Mouse (Mus musculus) embryonic facial prominence, embryonic 13.5 days (tissue): ENCODE results near the gene Cntnap2. TPM values are rescaled to one million over a fixed set of nuclear protein-coding genes. Genes with fewer than 3 reads are reported as not detected.
"Not testable (repeated sequence)": the region's sequence is repeated elsewhere in the genome, so short reads cannot be mapped to it uniquely, and the experiment has no call there.

Source experiments
- ATAC-seq: fragments of 200-750 bp; cut with Nextera tagmentation; 2 replicates; pipeline ENCODE4 v1.8.0; 2017; ENCODE audit warnings: low read depth; ENCODE audit not compliant: insufficient number of reproducible peaks, insufficient read depth, low FRiP score, low TSS enrichment
- H3K27ac ChIP-seq: fragments of 300-500 bp; sonication (generic); 2 replicates; pipeline ENCODE4 v1.5.1; 2015; ENCODE audit warnings: moderate library complexity, mild to moderate bottlenecking, inconsistent platforms
- H3K27me3 ChIP-seq: fragments of 300-500 bp; sonication (generic); 2 replicates; pipeline ENCODE4 v1.6.1; 2015; ENCODE audit warnings: mild to moderate bottlenecking, inconsistent platforms
- H3K36me3 ChIP-seq: fragments of 300-500 bp; sonication (generic); 2 replicates; pipeline ENCODE4 v1.6.1; 2015; ENCODE audit warnings: mild to moderate bottlenecking, inconsistent platforms
- H3K4me1 ChIP-seq: fragments of 300-500 bp; sonication (generic); 2 replicates; pipeline ENCODE4 v1.6.1; 2015; ENCODE audit warnings: inconsistent platforms
- H3K4me2 ChIP-seq: fragments of 300-500 bp; sonication (generic); 2 replicates; pipeline ENCODE4 v1.6.1; 2015; ENCODE audit warnings: moderate library complexity, mild to moderate bottlenecking, inconsistent platforms
- H3K4me3 ChIP-seq: fragments of 300-500 bp; sonication (generic); 2 replicates; pipeline ENCODE4 v1.5.1; 2015; ENCODE audit warnings: mild to moderate bottlenecking, inconsistent platforms
- H3K9ac ChIP-seq: fragments of 300-500 bp; sonication (generic); 2 replicates; pipeline ENCODE4 v1.6.1; 2015; ENCODE audit warnings: mild to moderate bottlenecking, inconsistent platforms
- H3K9me3 ChIP-seq: fragments of 300-500 bp; sonication (generic); 2 replicates; pipeline ENCODE4 v1.6.1; 2016; ENCODE audit warnings: inconsistent platforms
- WGBS: fragments of 180-500 bp; shearing (Covaris S2); methylation state at CpG from one replicate; pipeline ENCODE4 v1.1.7; 2015; ENCODE audit warnings: mixed read lengths; 5-methylcytosine and 5-hydroxymethylcytosine counted together
- polyA plus RNA-seq: library from polyadenylated mRNA; unstranded; fragments of >200 nt; fragmentation: Nextera tagmentation; extraction: Ambion mirVana; gene quantifications from 2 replicates; pipeline ENCODE4 v1.2.1, GENCODE M21; 2015

Gene Cntnap2
- polyA plus RNA-seq, 1 experiment from 2014 or later, result 3.1 TPM

DNA sequence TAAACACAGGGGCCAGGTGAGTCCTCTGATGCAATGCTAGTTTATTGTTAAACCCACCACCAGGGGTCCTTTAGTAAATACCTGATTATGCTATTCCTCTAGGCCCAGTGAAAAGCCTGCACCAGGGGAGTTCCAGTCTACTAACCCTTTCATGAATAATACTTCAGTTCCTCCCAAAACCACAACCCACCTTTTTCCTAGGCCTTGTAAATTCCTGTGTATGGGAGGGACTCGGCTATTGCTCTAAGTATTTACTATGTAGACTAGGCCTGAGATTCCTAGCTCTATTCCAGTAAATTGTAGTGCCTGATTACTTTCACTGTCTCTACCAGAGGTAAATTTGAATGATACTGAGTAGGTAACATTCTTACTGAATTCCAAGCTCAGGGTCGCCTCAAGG lies 1478.4 kb downstream of the Cntnap2 start:
- H3K36me3 ChIP-seq, ATAC-seq: not testable (repeated sequence)

GRCm38 (mm10) chr6:46563470-46563869 lies 1504.3 kb downstream of the Cntnap2 start:
- H3K27ac ChIP-seq, result no peak overlapping the region

More for the DNA sequence above, 1478.4 kb downstream of the Cntnap2 start:
- not testable (repeated sequence) for H3K4me2 ChIP-seq, H3K27me3 ChIP-seq, H3K27ac ChIP-seq, H3K9ac ChIP-seq, H3K4me3 ChIP-seq, H3K9me3 ChIP-seq, H3K4me1 ChIP-seq
- WGBS, result 92% methylated on average over 2 of the region's 2 CpGs

DNA sequence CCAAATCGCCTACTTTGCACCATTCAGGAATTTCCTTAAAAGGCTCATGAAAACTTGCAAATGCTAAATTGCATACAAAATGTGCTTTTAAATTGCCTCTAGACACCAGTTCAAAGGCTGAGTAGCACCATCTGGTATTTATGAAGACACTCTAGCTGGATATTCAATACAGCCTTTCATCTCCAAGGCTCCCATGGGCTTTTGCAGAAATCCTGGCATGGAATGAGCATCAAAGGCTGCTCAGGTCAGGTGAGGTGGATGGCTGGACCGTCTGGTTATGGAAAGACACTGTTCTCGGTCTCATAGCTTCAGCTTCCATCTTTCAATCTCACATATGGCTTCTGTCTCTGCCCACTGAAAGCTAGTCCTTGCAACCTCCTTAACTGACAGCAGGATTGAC lies 1515.9 kb downstream of the Cntnap2 start:
- Histone ChIP-seq H3K27ac (no peak overlapping the region), H3K9ac (no peak overlapping the region), H3K4me1 (no peaks in the 10 kb centered on the region), H3K4me3 (no peak overlapping the region), H3K4me2 (no peak overlapping the region), H3K36me3 (no peaks in the 10 kb centered on the region), H3K27me3 (no peaks in the 10 kb centered on the region), H3K9me3 (no peaks in the 10 kb centered on the region)
- 30% methylated on average over 3 of the region's 3 CpGs for WGBS
- no peak for ATAC-seq

More at GRCm38 (mm10) chr6:46563470-46563869, 1504.3 kb downstream of the Cntnap2 start:
- Histone ChIP-seq H3K4me2 (no peak overlapping the region), H3K27me3 (no peaks in the 10 kb centered on the region), H3K4me3 (no peak overlapping the region), H3K4me1 (no peaks in the 10 kb centered on the region), H3K9ac (no peak overlapping the region), H3K36me3 (no peaks in the 10 kb centered on the region), H3K9me3 (no peaks in the 10 kb centered on the region)
- no peak for ATAC-seq
- 81% methylated on average over 2 of the region's 2 CpGs for WGBS

DNA sequence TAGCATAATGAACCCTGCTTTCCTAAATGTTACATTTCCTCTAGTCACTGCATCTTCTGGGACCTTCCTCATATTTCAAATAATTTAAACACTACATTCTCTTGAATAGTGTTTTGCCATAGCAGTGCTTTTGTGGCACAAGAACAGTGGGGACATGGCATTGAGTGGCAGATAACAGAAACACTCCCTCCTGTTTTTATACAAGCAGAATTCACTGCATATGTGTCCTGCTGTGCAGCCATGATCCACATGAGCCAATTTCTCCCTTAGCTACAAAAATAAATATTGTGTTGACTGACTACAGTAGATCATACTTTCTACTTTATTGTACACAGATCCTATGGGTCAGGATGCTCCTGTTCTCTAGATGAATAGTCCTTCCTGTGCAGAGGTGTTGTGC lies 1553.2 kb downstream of the Cntnap2 start:
- Histone ChIP-seq H3K36me3 (no peaks in the 10 kb centered on the region), H3K27ac (no peak overlapping the region), H3K27me3 (no peaks in the 10 kb centered on the region), H3K9ac (no peak overlapping the region), H3K4me3 (no peak overlapping the region), H3K4me2 (no peak overlapping the region), H3K4me1 (no peaks in the 10 kb centered on the region), H3K9me3 (no peaks in the 10 kb centered on the region)
- ATAC-seq, result no peak

GRCm38 (mm10) chr6:46612872-46613271 lies 1553.7 kb downstream of the Cntnap2 start:
- no peak overlapping the region for H3K4me2 ChIP-seq
- no peak for ATAC-seq
- 82% methylated on average over 3 of the region's 3 CpGs for WGBS
- no peak overlapping the region for H3K9ac ChIP-seq
- H3K36me3 ChIP-seq, result no peaks in the 10 kb centered on the region
- no peak overlapping the region for H3K27ac ChIP-seq
- no peaks in the 10 kb centered on the region for H3K27me3 ChIP-seq
- no peak overlapping the region for H3K4me3 ChIP-seq
- H3K9me3 ChIP-seq, result no peaks in the 10 kb centered on the region
- H3K4me1 ChIP-seq, result no peaks in the 10 kb centered on the region

- H3K4me2 ChIP-seq, result no peak overlapping the region
- H3K27ac ChIP-seq, result no peak overlapping the region
- no peaks in the 10 kb centered on the region for H3K27me3 ChIP-seq
- no peak for ATAC-seq
- H3K9me3 ChIP-seq, result no peaks in the 10 kb centered on the region
- WGBS, result 79% methylated on average over 1 of the region's 1 CpGs
- no peaks in the 10 kb centered on the region for H3K36me3 ChIP-seq
- H3K4me3 ChIP-seq, result no peak overlapping the region
- no peak overlapping the region for H3K9ac ChIP-seq
- no peaks in the 10 kb centered on the region for H3K4me1 ChIP-seq
Observed at GRCm38 (mm10) chr6:46669018-46669417, 1609.9 kb downstream of the Cntnap2 start.

DNA sequence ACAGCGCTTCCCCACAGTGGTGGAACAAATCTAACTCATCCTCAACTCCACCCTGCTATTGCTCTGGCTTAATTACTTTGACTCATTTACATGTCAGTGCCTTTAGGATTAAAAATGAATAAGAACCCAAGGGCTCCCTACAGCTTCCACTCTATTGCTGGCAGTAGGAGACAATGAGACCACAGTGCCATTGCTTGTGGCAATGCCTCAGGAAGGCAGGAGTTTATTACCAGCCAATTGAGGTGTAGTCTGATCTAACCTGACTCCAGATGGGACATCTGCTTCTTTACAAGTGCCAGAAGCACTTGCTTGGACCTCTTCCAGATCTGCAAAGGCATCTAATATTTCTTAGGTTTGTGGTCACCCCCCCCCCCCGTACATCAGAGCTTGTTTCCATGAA lies 1615.9 kb downstream of the Cntnap2 start:
- peaks cover 8% of the 10 kb centered on the region; the same call in 1 of the 2 replicates for H3K4me1 ChIP-seq
- H3K4me3 ChIP-seq, result no peak overlapping the region
- ATAC-seq, result no peak
- no peaks in the 10 kb centered on the region for H3K9me3 ChIP-seq
- H3K4me2 ChIP-seq, result no peak overlapping the region
- H3K36me3 ChIP-seq, result no peaks in the 10 kb centered on the region
- no peak overlapping the region for H3K9ac ChIP-seq
- H3K27ac ChIP-seq, result no peak overlapping the region
- 54% methylated on average over 2 of the region's 2 CpGs for WGBS
- no peaks in the 10 kb centered on the region for H3K27me3 ChIP-seq

- H3K4me1 ChIP-seq, result peaks cover 8% of the 10 kb centered on the region; the same call in 1 of the 2 replicates
- H3K27me3 ChIP-seq, result no peaks in the 10 kb centered on the region
- 60% methylated on average over 4 of the region's 4 CpGs for WGBS
- no peaks in the 10 kb centered on the region for H3K36me3 ChIP-seq
- H3K9me3 ChIP-seq, result no peaks in the 10 kb centered on the region
- ATAC-seq, result no peak
- H3K27ac ChIP-seq, result no peak overlapping the region
- no peak overlapping the region for H3K4me3 ChIP-seq
- no peak overlapping the region for H3K4me2 ChIP-seq
- no peak overlapping the region for H3K9ac ChIP-seq
Observed at GRCm38 (mm10) chr6:46675621-46676020, 1616.5 kb downstream of the Cntnap2 start.

- no peaks in the 10 kb centered on the region for H3K9me3 ChIP-seq
- no peaks in the 10 kb centered on the region for H3K36me3 ChIP-seq
- ATAC-seq, result no peak
- no peaks in the 10 kb centered on the region for H3K27me3 ChIP-seq
- H3K4me1 ChIP-seq, result no peaks in the 10 kb centered on the region
- WGBS, result 75% methylated on average over 1 of the region's 1 CpGs
- H3K4me2 ChIP-seq, result no peak overlapping the region
- no peak overlapping the region for H3K4me3 ChIP-seq
- H3K27ac ChIP-seq, result no peak overlapping the region
- H3K9ac ChIP-seq, result no peak overlapping the region
Observed at GRCm38 (mm10) chr6:46696187-46696586, 1637.0 kb downstream of the Cntnap2 start.

- Histone ChIP-seq H3K9me3 (no peaks in the 10 kb centered on the region), H3K36me3 (no peaks in the 10 kb centered on the region), H3K4me1 (no peaks in the 10 kb centered on the region), H3K4me3 (no peak overlapping the region), H3K9ac (no peak overlapping the region), H3K27ac (no peak overlapping the region), H3K4me2 (no peak overlapping the region), H3K27me3 (no peaks in the 10 kb centered on the region)
- WGBS, result 88% methylated on average over 2 of the region's 2 CpGs
- no peak for ATAC-seq
Observed at GRCm38 (mm10) chr6:46699343-46699742, 1640.2 kb downstream of the Cntnap2 start.

- Histone ChIP-seq H3K27ac (no peak overlapping the region), H3K9me3 (no peaks in the 10 kb centered on the region), H3K36me3 (no peaks in the 10 kb centered on the region), H3K9ac (no peak overlapping the region), H3K4me2 (no peak overlapping the region), H3K27me3 (no peaks in the 10 kb centered on the region), H3K4me1 (no peaks in the 10 kb centered on the region), H3K4me3 (no peak overlapping the region)
- 79% methylated on average over 7 of the region's 7 CpGs for WGBS
- ATAC-seq, result no peak
Observed at GRCm38 (mm10) chr6:46704293-46705170, 1645.4 kb downstream of the Cntnap2 start.

DNA sequence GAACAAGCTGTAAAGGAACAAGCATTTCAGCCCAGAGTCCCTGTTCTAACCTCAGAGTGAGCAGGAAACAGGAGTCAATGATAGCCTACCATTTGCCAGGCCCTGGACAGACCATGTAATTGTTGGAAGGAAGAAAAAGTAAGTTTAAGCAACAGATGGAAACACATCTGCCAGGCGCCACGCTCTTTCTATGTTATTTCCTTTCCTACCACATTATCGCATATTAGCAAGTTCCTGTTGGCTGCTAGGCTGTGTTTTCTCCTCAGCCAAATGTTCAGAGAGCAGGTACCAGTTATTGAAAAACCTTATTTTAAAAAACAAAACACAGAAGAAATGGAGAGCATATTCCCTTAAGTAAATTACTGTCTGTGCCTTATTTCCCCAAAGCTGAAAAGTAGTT lies 1646.8 kb downstream of the Cntnap2 start:
- 81% methylated on average over 3 of the region's 3 CpGs for WGBS
- ATAC-seq, result no peak
- Histone ChIP-seq H3K27me3 (no peaks in the 10 kb centered on the region), H3K9ac (no peak overlapping the region), H3K4me2 (no peak overlapping the region), H3K4me3 (no peak overlapping the region), H3K4me1 (no peaks in the 10 kb centered on the region), H3K9me3 (no peaks in the 10 kb centered on the region), H3K27ac (no peak overlapping the region), H3K36me3 (no peaks in the 10 kb centered on the region)
